Mouse (Mus musculus): ENCODE results near the gene Adck1. TPM values are rescaled to one million over a fixed set of nuclear protein-coding genes. Genes with fewer than 3 reads are reported as not detected.
A peak's percentile ranks its signal among the peaks of the same experiment; 100 is the strongest.
"Not testable (repeated sequence)": the region's sequence is repeated elsewhere in the genome, so short reads cannot be mapped to it uniquely, and the experiment has no call there.

Gene Adck1
- total RNA-seq, 2 experiments from 2014 or later: 24.6 to 25.4 TPM

GRCm38 (mm10) chr12:88467935-88468465, 107.6 kb downstream of the Adck1 start:
- DNase-seq: peak in 1 of 2 experiments; percentile 8
- intact Hi-C loops (cut with DNase I): no loop called here

- intact Hi-C loops (cut with DNase I): no loop called here
- no peak for DNase-seq
These were observed 108.3 kb downstream of the Adck1 start for GRCm38 (mm10) chr12:88468691-88469090.

- DNase-seq; intact Hi-C loops (cut with DNase I): not testable (repeated sequence)
These were observed 111.5 kb downstream of the Adck1 start for GRCm38 (mm10) chr12:88471884-88472283.

GRCm38 (mm10) chr12:88472832-88473231, 112.5 kb downstream of the Adck1 start:
- no peak for DNase-seq
- intact Hi-C loops (cut with DNase I): no loop called here

GRCm38 (mm10) chr12:88473796-88474195, 113.4 kb downstream of the Adck1 start:
- DNase-seq: no peak
- intact Hi-C loops (cut with DNase I): no loop called here

GRCm38 (mm10) chr12:88475833-88476232, 115.5 kb downstream of the Adck1 start:
- intact Hi-C loops (cut with DNase I): no loop called here
- DNase-seq: no peak

GRCm38 (mm10) chr12:88476702-88477101, 116.3 kb downstream of the Adck1 start:
- intact Hi-C loops (cut with DNase I): no loop called here
- no peak for DNase-seq

GRCm38 (mm10) chr12:88481657-88482056, 121.3 kb downstream of the Adck1 start:
- intact Hi-C loops (cut with DNase I): no loop called here

GRCm38 (mm10) chr12:88490881-88491280, 130.5 kb downstream of the Adck1 start:
- intact Hi-C loops (cut with DNase I): no loop called here

More at GRCm38 (mm10) chr12:88481657-88482056, 121.3 kb downstream of the Adck1 start:
- DNase-seq: no peak

More at GRCm38 (mm10) chr12:88490881-88491280, 130.5 kb downstream of the Adck1 start:
- DNase-seq: no peak

Other genes starting within 250 kb of the Adck1 start
- gene Gm10436, start 178.4 kb upstream of the Adck1 start, total RNA-seq (2021): not detected
- gene Gm8332, start 110.5 kb upstream of the Adck1 start, total RNA-seq (2021): not detected
- not detected for gene Gm5662, start 86.1 kb upstream of the Adck1 start, total RNA-seq (2021)
- gene Gm5039, start 36.5 kb upstream of the Adck1 start, total RNA-seq (2021): not detected